Mouse (Mus musculus): ENCODE measurements around the gene Atp2b1. TPM values are rescaled to one million over a fixed set of nuclear protein-coding genes. Genes with fewer than 3 reads are reported as not detected.

The Atp2b1 gene
- polyA plus RNA-seq, 1 experiment from 2014 or later: 160 TPM

GRCm38 (mm10) chr10:99012086-99012485 is 97.9 kb downstream of the Atp2b1 start:
- 92% methylated on average over 5 of the region's 5 CpGs for WGBS

GRCm38 (mm10) chr10:99014737-99015136 is 100.5 kb downstream of the Atp2b1 start:
- H3K9ac ChIP-seq: no peak overlapping the region
- no peak overlapping the region for H3K27ac ChIP-seq
- WGBS: 95% methylated on average over 13 of the region's 13 CpGs
- peaks cover 37% of the 10 kb centered on the region for H3K36me3 ChIP-seq
- no peaks in the 10 kb centered on the region for H3K9me3 ChIP-seq (replicated peaks)
- no peaks in the 10 kb centered on the region for H3K4me1 ChIP-seq
- H3K4me2 ChIP-seq (replicated peaks): no peak overlapping the region
- no peak overlapping the region for H3K4me3 ChIP-seq
- no peaks in the 10 kb centered on the region for H3K27me3 ChIP-seq
- ATAC-seq (ENCODE audit: low FRiP score): no peak

More at GRCm38 (mm10) chr10:99012086-99012485, 97.9 kb downstream of the Atp2b1 start:
- H3K27ac ChIP-seq: no peak overlapping the region
- no peaks in the 10 kb centered on the region for H3K9me3 ChIP-seq (replicated peaks)
- H3K4me3 ChIP-seq: no peak overlapping the region
- no peak overlapping the region for H3K4me2 ChIP-seq (replicated peaks)
- peaks cover 25% of the 10 kb centered on the region for H3K36me3 ChIP-seq
- H3K4me1 ChIP-seq: no peaks in the 10 kb centered on the region
- no peak overlapping the region for H3K9ac ChIP-seq
- ATAC-seq (ENCODE audit: low FRiP score): no peak
- H3K27me3 ChIP-seq: no peaks in the 10 kb centered on the region

GRCm38 (mm10) chr10:99016996-99017395 is 102.8 kb downstream of the Atp2b1 start:
- H3K27me3 ChIP-seq: no peaks in the 10 kb centered on the region
- WGBS: 79% methylated on average over 5 of the region's 5 CpGs
- H3K9me3 ChIP-seq (replicated peaks): no peaks in the 10 kb centered on the region
- no peak overlapping the region for H3K27ac ChIP-seq
- H3K36me3 ChIP-seq: peaks cover 33% of the 10 kb centered on the region
- H3K4me1 ChIP-seq: no peaks in the 10 kb centered on the region
- no peak overlapping the region for H3K9ac ChIP-seq
- no peak overlapping the region for H3K4me3 ChIP-seq
- ATAC-seq (ENCODE audit: low FRiP score): no peak
- no peak overlapping the region for H3K4me2 ChIP-seq (replicated peaks)

- no peak overlapping the region for H3K9ac ChIP-seq
- no peaks in the 10 kb centered on the region for H3K27me3 ChIP-seq
- H3K27ac ChIP-seq: no peak overlapping the region
- no peak for ATAC-seq (ENCODE audit: low FRiP score)
- 92% methylated on average over 5 of the region's 5 CpGs for WGBS
- H3K4me2 ChIP-seq (replicated peaks): no peak overlapping the region
- H3K36me3 ChIP-seq: 0 out of 2 replicates have a peak, but pooled peaks cover 3% of the 10 kb centered on the region
- H3K4me1 ChIP-seq: no peaks in the 10 kb centered on the region
- H3K4me3 ChIP-seq: no peak overlapping the region
- H3K9me3 ChIP-seq (replicated peaks): no peaks in the 10 kb centered on the region
Observed at GRCm38 (mm10) chr10:99027462-99027861, 113.3 kb downstream of the Atp2b1 start.

GRCm38 (mm10) chr10:99029844-99030243 is 115.6 kb downstream of the Atp2b1 start:
- no peaks in the 10 kb centered on the region for H3K4me1 ChIP-seq
- H3K4me3 ChIP-seq: no peak overlapping the region
- no peaks in the 10 kb centered on the region for H3K27me3 ChIP-seq
- H3K9ac ChIP-seq: no peak overlapping the region
- no peak overlapping the region for H3K27ac ChIP-seq
- no peaks in the 10 kb centered on the region for H3K9me3 ChIP-seq (replicated peaks)
- no peak overlapping the region for H3K4me2 ChIP-seq (replicated peaks)
- H3K36me3 ChIP-seq: 0 out of 2 replicates have a peak, but pooled peaks cover 3% of the 10 kb centered on the region
- ATAC-seq (ENCODE audit: low FRiP score): no peak
- WGBS: 88% methylated on average over 7 of the region's 7 CpGs

GRCm38 (mm10) chr10:99033830-99034828 is 119.9 kb downstream of the Atp2b1 start:
- no peaks in the 10 kb centered on the region for H3K36me3 ChIP-seq
- no peaks in the 10 kb centered on the region for H3K4me1 ChIP-seq
- H3K4me3 ChIP-seq: no peak overlapping the region
- H3K27ac ChIP-seq: no peak overlapping the region
- WGBS: 93% methylated on average over 15 of the region's 15 CpGs
- no peak for ATAC-seq (ENCODE audit: low FRiP score)
- H3K4me2 ChIP-seq (replicated peaks): no peak overlapping the region
- H3K27me3 ChIP-seq: no peaks in the 10 kb centered on the region
- H3K9ac ChIP-seq: no peak overlapping the region
- H3K9me3 ChIP-seq (replicated peaks): no peaks in the 10 kb centered on the region

- Histone ChIP-seq H3K9me3 (replicated peaks) (no peaks in the 10 kb centered on the region), H3K36me3 (no peaks in the 10 kb centered on the region), H3K4me3 (no peak overlapping the region), H3K4me2 (replicated peaks) (no peak overlapping the region), H3K27ac (no peak overlapping the region), H3K4me1 (no peaks in the 10 kb centered on the region), H3K27me3 (no peaks in the 10 kb centered on the region), H3K9ac (no peak overlapping the region)
- 85% methylated on average over 21 of the region's 21 CpGs for WGBS
- ATAC-seq (ENCODE audit: low FRiP score): no peak
Observed at GRCm38 (mm10) chr10:99037185-99038065, 123.2 kb downstream of the Atp2b1 start.

GRCm38 (mm10) chr10:99038866-99039265 is 124.7 kb downstream of the Atp2b1 start:
- H3K27me3 ChIP-seq: no peaks in the 10 kb centered on the region
- no peak overlapping the region for H3K27ac ChIP-seq
- H3K36me3 ChIP-seq: no peaks in the 10 kb centered on the region
- H3K4me2 ChIP-seq (replicated peaks): no peak overlapping the region
- no peak overlapping the region for H3K4me3 ChIP-seq
- H3K9ac ChIP-seq: no peak overlapping the region
- ATAC-seq (ENCODE audit: low FRiP score): no peak
- no peaks in the 10 kb centered on the region for H3K4me1 ChIP-seq
- whole genome bisulfite sequencing: 80% methylated on average over 3 of the region's 3 CpGs
- no peaks in the 10 kb centered on the region for H3K9me3 ChIP-seq (replicated peaks)

GRCm38 (mm10) chr10:99040171-99040570 is 126.0 kb downstream of the Atp2b1 start:
- H3K27ac ChIP-seq: no peak overlapping the region
- WGBS: 95% methylated on average over 5 of the region's 5 CpGs
- no peaks in the 10 kb centered on the region for H3K36me3 ChIP-seq
- H3K4me1 ChIP-seq: no peaks in the 10 kb centered on the region
- no peak overlapping the region for H3K9ac ChIP-seq
- H3K4me3 ChIP-seq: no peak overlapping the region
- no peak overlapping the region for H3K4me2 ChIP-seq (replicated peaks)
- H3K9me3 ChIP-seq (replicated peaks): no peaks in the 10 kb centered on the region
- no peak for ATAC-seq (ENCODE audit: low FRiP score)
- no peaks in the 10 kb centered on the region for H3K27me3 ChIP-seq

GRCm38 (mm10) chr10:99046756-99047550 is 132.7 kb downstream of the Atp2b1 start:
- Histone ChIP-seq H3K9me3 (replicated peaks) (no peaks in the 10 kb centered on the region), H3K4me2 (replicated peaks) (no peak overlapping the region), H3K9ac (no peak overlapping the region), H3K27ac (no peak overlapping the region), H3K36me3 (no peaks in the 10 kb centered on the region), H3K4me3 (no peak overlapping the region), H3K27me3 (no peaks in the 10 kb centered on the region), H3K4me1 (no peaks in the 10 kb centered on the region)
- ATAC-seq (ENCODE audit: low FRiP score): no peak
- 75% methylated on average over 5 of the region's 5 CpGs for WGBS

- H3K36me3 ChIP-seq: no peaks in the 10 kb centered on the region
- no peaks in the 10 kb centered on the region for H3K4me1 ChIP-seq
- H3K4me3 ChIP-seq: no peak overlapping the region
- H3K9ac ChIP-seq: no peak overlapping the region
- no peak for ATAC-seq (ENCODE audit: low FRiP score)
- WGBS: 87% methylated on average over 4 of the region's 4 CpGs
- no peak overlapping the region for H3K4me2 ChIP-seq (replicated peaks)
- H3K9me3 ChIP-seq (replicated peaks): no peaks in the 10 kb centered on the region
- H3K27ac ChIP-seq: no peak overlapping the region
- H3K27me3 ChIP-seq: no peaks in the 10 kb centered on the region
Observed at GRCm38 (mm10) chr10:99047551-99047940, 133.3 kb downstream of the Atp2b1 start.
